Mouse (Mus musculus): Measurements from ENCODE around the gene Spsb2.

Gene Spsb2

GRCm38 (mm10) chr6:124856916-124857839 is 48.7 kb downstream of the Spsb2 start, which contains the start of gene P3h3:
Gene P3h3 (minus strand): TSS chr6:124857752.
- DNase-seq (ENCODE audit: low read depth, low spot score), result no peak

- no peak for DNase-seq (ENCODE audit: low read depth, low spot score)
Observed at GRCm38 (mm10) chr6:124857840-124858530, 49.5 kb downstream of the Spsb2 start.

DNA sequence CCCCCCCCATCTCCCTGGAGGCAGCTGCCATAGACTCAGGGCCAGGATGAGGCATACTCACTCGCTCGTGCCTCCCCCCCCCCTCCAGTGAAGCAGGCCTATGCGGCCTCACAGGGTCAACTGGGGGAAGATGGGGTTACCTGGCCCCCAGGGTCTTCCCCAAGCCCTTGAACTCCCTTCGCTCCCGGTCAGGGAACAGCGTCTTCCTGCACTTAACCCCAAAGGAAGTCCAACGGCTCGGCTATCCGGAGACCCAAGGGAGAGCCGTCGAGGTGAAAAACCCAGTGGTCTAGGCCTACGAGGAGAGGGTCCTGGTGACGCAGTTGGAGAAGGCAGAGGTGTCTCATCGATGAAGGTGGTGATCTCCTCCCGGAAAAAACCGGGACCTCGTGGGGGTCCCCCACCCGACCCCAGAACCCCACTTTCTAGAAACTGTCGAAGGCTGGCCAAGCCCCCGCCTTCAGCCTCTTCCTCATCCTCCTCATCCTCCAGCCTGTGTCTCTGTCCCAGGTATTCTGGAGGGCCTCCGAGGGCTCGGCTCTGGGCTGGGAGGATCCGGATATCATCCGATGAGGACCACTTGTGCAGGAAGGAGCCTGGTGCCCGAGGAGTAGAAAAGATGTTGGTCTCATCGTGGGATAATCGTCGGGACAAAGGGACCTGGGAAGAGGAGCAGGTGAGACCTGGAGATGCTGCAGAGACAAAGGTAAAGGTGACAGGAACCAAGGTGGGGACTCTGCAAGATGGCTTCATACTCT is 50.3 kb downstream of the Spsb2 start:
- no peak for DNase-seq (ENCODE audit: low read depth, low spot score)

DNA sequence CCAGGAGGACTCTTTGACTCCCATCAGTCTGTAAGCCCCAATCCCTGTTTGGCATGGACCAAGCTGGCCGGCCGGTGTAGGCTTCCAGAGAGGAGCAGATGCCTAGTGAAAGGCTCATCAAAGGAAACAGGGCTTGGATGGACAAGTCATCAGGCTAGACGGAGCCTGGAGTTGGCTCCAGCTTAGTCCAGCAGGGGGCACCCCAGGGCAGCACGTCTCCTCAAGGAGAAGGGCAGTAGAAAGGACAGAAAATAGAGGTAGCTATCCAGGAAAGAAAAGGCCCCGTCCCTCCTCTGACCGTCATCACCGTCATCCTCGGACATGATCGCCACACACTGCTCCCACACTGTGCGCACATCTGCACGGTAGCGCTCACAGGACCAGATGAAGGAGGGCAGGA is 51.3 kb downstream of the Spsb2 start:
- no peak for DNase-seq (ENCODE audit: low read depth, low spot score)
